Mouse (Mus musculus) heart, adult 18-20 months (tissue): ENCODE data around the gene Prex1. TPM values are rescaled to one million over a fixed set of nuclear protein-coding genes. Genes with fewer than 3 reads are reported as not detected.

Experiments used
- DNase-seq, 2 experiments: peaks; one replicate each; pipeline ENCODE4 v3.0.0; 2021 to 2022; ENCODE audit warnings: mixed read lengths in 1 of 2
- total RNA-seq, 2 experiments: library from RNA; stranded (reverse); gene quantifications; 2 replicates each; pipeline ENCODE4 v1.2.3; 2021

Prex1 gene
- total RNA-seq, 2 experiments from 2014 or later: 5.1 to 6.8 TPM

DNA sequence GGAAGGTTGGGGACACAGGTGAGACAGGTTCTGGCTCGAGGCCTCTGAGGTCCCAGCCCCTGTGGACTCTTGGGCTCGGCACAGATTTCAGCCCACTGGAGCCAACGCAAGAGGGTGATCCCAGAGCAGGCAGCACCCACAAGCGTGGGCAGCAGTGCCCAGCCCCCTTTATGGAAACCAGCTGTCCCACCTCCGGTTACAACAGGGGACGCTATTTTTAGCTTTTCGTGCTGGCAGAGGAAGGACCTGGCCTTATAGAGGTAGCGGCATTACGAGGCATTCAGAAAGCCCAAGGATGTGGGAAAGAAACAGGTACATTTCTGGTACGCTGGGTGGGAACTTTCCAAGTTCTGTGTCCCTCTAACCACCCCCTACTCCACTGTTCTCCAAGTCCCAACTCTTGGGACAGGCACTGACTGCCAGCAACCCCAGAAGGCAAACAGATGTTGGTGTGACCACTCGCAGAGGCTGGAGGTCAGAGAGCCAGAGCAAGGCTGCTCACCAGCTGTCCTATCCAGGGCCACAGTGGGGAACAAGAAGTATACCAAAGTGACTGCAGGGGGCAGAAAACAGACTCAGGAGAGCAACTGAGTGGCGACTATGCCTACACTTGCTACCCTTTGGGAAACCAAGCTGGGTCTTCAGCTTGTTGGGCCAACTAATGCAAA is 108.3 kb downstream of the Prex1 start:
- peak; percentile 58 to 63 for DNase-seq

DNA sequence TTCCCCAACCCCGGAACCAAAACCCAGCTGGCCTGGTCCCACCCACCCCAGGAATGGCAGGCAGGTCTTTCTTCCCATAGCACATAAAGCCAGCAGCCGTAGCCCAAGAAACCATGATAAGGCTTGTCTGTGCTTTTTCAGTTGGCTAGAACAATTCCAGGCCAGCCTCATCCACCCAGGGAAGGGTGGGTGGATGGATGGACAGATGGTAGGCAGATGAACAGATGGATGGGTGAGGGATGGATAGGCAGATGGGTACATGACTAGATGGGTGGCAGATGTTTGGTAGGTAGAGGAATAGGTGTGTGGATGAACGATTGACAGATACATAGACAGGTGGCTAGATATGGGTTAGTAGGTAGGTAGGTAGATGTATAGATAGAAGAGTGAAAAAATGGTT is 110.7 kb downstream of the Prex1 start:
- no peak for DNase-seq

DNA sequence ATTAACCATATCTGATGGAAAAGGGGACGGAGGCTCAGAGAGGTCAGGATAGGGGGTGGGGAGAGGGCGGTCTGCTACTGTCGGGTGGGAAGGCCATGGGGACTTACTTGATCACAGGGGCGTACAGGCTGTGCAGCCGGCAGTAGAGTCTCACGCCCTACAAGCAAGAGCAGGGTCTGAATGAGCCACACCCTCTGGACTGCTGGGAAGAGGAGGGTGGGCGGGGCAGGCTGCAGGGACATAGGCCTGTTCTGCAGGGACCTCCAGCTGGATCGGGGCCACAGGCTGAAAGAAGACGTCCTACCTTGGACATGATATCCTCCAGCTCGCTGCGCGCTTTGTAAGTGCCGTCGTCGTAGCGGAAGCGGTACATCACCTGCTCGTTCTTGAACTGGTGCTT is 112.2 kb downstream of the Prex1 start:
- no peak for DNase-seq

DNA sequence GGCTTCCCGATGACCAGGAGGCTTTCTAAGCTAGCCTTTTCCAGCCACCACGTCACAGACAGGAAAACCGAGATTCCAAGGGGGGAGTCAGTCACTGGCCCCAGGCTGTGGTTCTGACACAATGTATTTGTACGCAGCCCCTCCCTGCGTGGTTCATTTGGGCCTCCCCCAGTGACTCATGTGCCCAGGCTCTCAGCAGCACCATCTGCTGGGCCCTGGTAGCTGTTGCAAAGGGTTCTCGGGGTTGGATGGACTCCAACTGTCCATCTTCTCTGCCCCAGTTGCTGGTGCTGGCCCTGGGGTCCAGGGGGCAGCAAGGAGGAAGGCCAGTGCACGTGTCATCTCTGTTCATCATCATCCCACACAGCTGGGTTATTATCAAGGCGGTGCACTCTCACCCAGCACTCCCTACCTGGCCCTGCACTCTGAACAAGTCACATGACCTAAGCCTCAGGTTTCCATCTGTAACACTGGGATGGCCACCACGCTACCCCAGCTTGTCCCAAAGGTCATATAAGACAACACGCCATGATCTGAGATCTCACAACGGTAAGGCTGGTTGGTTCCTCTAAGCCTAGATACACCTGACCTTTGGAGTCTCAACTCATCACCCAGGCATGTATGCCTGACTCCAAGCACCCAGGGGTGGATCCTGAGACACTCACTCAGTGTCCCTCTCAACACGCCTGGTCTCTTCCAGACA is 115.0 kb downstream of the Prex1 start:
- DNase-seq: no peak

DNA sequence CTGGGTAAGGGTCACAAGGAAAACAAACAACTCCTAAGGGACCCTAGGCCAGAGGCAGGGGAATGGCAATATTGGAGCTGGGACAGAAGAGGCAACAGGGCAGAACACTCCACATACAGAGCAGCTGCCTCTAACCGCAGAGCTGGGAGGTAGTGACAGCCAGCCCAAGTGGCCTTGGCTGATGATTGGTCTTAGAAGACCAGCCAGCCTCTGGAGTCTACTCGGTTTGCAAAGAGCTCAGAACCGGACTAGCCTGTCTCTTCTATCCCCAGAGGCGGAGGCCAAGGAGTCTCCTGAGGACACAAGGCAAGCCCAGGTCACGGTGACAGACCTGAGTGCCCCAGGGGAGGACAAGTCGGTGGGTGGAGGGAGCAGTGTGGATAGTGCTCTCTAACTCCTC is 115.9 kb downstream of the Prex1 start:
- no peak for DNase-seq

DNA sequence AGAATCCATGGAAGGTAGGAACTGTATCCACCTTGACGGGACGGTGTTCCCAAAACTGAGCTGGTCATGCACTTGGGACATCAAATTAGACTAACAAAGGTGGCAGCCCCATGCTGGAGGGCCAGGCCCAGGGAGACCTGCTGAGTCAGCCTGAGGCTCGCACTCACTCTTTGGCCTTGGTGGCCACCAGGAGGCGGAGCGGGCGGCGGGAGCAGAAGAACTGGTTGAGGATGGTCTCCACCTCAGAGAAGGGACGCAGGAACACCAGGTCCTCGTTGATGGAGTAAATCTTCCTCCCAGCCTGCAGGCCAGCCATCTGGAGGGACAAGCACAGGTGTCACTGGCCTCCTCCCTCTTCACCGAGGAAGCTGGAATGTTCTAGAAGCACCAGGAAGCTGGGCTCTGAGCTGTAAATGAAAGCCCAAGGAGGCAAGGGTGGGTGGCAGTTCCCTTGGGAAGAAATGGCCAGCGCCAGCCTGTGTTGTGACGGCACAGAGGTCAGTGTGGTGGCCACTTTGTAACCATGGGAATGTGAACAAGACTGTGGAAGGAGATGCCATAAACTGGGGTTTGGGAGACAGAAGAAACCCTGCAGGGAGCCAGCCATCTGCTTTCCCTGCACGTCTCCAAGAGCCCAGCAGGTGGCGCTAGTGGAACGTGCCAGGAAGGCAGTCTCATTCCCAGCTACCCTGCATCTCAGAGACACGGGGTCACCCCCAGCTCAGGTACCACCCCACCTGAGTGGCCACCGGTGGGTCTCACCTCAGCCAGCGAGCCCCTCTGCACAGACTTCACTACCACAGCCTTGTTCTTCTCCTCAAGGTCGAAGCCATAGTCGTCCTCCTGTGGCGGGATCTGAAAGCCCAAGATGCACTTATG is 121.4 kb downstream of the Prex1 start:
- peak; percentile 68 to 88 for DNase-seq

DNA sequence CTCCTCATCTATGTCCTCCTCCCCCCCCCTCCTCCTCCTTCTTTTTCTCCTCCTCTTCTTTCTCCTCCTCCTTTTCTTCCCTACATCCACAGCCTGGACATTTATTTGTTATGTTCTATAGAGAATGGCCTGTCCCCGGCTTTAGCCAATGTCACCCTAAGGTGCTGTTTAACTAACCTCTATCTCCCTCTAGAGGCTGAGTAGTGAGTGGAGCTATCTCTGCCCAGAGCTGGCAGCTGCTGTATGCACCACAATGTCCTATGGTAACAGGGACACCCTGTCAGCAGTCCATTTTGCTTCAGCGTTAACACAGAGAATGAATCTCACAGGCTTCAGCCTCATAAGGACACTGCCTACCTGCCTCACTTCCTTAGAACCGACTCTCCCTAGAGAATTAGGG is 129.1 kb downstream of the Prex1 start:
- DNase-seq: peak in 1 of 2 experiments; percentile 36

DNA sequence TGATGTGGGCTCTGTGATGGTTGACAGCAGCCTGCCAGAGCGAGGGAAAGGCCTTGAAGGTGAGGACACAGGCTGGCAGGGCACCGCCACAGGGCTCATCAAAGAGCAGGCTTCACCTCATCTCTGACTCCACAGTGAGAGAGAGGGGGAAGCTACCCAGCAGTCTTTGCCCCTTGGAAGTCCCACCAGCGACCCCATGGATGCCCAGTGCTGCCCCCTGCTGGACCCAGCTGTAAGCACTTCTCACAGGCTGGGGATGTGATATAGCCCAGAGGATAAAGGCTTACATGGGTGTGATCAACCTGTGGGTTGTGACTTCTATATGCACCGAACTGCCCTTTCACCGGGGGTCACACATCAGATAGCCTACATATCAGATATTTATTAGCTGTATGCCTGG is 130.3 kb downstream of the Prex1 start:
- DNase-seq: no peak

DNA sequence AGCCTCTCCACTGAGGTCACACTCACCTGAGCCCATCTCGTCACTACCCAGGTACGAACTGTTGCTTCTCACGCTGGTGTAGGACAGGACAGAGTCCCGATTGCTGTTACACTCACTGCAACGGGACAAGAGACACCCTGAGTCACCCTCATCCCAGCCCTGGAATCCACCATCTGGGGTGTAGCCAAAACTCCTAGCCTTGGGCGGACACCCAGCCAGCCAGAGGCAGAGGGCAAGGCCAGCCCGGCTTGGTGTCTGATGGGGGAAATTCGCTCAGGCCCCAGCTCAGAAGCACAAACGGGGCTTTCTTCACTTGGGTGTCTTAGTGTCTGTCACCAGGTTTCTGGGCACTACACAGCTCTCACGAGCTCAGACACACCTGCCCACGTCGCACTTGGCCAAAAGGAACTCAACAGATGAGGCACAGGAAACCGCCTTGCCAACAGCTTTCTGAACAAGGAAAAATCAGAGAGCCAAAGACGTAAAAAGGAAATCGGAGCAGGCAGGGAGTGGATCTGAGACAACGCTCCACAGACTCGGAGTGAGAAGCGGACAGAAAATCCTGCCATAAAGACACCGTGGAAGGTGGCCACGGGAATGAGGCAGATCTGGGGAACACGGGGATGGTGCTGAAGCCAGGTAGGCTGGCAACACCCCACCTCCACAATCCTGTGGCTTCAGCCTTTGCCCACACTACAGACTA is 131.6 kb downstream of the Prex1 start:
- DNase-seq: no peak

DNA sequence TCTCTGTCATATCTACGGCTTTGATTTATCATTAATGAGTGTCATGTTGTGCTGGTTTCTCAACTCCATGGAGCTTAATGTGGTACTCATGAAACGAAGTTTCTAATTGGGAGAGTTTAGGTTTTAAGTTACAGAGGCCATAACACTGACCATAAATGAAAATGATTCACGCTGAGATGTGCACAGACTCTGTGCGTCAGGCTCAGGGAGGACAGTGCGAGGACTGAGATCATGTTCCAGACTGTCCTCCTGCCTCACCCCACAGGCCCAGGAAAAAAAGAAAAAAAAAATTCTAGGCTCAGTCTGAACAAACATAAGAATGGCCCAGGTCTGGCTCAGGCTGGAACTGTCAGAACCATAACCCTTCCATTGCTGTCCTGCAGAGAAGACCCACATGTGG is 133.8 kb downstream of the Prex1 start:
- no peak for DNase-seq

DNA sequence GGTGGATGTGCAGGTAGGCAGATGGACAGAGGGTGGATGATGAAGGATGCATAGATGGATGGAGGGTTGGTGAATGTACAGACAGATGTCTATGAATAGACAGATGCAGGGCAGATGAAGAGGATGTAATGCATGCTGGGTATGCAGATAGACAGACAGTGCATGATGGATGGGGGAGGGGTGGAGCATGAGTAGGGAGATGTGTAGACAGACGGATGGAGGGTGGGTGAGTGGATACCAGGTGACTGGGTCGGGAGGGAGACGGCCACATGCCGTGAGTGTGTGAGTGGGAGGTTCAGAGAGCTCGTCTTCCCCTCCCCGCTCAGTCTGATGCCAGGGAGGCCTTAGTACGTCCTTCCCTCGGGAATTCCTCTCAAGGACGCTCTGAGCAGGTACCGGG is 134.3 kb downstream of the Prex1 start:
- DNase-seq: no peak

DNA sequence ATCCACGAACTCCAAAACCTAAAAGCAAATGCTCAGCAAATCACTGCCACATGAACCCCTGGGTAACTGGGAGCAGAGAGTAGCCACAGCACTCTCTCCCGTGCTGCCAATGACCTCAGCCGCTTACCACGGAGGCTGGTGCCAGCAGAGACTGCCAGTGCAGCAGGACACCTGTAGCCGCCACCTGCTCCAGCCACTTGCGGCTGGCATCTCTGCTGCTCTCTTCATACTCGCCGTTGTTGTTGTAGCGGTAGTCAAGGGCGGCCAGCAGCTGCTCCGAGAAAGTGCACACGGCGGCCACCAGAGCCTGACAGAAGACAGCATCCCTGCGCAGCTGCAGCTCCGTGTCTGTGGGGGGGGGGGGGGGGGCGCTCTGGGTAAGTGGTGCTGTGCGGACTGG is 138.2 kb downstream of the Prex1 start:
- DNase-seq: no peak

DNA sequence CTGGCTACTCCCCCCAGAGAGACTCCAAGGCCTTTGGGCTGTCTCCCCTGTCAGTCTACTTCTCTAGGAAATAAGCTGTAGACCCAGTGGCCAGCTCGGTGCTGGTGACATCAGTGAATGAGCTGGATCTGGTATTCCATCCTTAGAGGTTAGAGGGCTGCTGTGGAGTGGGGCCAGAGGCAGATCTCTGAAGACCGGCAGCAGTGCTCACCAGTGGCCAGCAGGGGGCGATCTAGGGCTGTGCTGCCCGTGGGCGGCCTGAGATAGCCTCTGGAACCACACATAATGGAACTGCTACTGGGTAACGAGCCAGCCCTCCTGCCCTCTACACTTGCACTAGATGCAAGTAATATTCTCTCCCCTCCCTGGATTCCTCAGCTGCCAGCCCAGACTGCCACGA is 138.7 kb downstream of the Prex1 start:
- DNase-seq: peak in 1 of 2 experiments; percentile 72

DNA sequence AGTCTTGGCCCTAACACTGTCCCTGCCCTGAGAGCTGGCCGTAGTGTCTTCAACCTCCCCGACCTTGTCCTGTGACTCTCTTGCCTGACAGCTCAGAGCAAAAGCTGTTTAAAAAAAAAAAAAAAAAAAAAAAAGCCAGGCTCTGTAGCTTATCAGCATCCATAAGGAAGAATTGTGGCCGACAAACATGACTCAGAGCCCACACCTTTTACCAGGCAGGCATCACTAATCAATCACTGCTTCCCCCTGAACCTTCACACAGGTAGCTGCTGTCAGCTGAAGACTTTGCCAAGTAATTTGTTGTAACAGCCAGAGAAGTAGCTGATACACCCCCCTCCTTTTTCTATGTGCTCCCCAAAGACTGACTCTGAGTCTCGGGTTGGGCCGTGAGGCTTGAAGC is 140.0 kb downstream of the Prex1 start:
- no peak for DNase-seq

DNA sequence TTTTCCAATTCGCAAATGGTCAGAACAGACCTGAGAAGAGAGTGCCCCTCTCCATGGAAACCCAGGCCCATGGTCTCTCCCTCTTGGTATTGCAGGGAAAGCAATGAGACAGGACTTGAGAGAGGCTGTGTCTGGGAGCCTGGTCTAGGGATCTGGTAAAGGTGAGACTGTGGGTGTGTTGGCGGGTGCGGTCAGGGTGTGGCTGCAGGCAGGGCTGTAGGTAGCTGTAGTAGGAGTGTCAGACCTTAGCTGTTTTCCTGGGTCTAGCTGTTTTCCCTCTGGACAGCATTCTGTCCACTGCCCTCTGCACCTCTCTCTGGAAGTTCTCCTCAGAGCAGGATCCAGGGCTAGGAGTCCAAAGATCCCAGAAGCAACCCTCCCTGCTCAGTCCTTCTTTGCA is 141.3 kb downstream of the Prex1 start:
- no peak for DNase-seq

DNA sequence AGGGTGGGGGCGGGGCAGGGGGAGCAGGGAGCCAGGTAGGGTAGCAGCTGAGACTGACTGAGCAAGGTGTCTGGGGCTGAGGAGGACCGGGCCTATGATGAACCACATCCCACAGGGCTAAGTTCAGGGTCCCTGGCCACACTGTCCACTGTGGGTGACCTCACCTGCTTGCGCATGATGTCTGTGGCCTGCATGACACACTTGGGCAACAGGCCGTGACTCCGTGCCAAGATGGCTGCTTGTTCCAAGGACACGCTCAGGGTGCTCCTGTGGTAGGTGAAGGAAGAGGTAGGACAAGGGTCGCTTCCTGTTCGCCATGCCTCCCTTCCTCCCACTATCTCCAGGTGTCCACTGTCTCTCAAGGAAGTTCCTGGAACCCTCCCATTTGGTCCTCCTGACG is 144.4 kb downstream of the Prex1 start:
- no peak for DNase-seq

DNA sequence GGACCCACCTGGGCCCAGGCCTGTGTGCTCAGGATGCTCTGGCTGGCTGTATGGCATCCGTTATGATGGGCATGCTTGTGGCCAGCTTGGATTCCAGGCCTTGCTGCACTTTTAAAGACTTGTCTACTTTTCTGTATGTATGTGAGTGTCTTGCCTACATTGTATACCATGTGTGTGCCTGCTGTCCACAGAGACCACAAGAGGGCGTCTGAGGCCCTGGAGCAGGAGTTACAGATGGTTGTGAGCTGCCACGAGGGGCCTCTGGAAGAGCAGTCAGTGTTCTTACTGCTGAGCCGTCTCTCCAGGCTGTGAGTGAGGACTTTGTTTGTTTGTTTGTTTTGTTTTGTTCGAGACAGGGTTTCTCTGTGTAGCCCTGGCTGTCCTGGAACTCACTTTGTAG is 148.1 kb downstream of the Prex1 start:
- no peak for DNase-seq

DNA sequence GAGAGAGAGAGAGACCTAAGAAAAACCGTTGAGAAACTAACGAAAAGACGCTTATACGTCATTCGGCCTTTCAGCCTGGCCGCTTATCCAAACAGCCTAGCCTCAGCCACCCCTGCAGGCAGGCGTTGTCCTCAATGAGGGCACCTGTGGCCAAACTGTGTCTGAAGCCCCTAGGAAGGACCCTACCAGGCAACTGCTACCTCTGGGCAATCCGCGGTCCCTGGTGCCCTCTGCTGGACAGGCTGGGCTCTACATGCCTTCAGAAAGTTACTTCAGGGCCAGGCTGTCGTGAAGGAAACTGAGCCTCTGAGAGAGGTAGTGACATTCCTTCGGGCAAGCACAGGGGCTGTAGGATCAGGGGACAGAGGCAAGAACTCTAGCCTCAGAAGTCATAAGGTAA is 149.2 kb downstream of the Prex1 start:
- DNase-seq: peak; percentile 48 to 87

DNA sequence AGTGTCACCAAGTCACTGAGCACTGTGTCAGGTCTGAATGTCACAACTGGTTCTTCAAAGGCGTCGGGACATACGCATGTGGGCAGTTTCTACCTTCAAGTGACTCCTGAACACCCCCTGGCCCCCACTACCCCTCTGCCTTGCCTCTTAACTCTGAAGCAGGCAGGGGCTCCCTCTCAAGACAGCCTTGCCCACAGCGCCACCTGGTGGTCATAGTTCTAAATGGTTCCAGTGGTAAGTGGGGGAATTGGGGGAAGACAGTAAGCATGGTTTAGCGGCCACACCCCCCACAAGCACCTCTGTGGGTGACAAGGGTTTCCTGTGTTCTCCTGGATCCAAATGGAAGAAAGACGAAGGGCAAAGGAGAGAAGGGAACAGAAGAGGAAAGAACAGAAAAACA is 149.7 kb downstream of the Prex1 start:
- peak; percentile 80 to 97 for DNase-seq

DNA sequence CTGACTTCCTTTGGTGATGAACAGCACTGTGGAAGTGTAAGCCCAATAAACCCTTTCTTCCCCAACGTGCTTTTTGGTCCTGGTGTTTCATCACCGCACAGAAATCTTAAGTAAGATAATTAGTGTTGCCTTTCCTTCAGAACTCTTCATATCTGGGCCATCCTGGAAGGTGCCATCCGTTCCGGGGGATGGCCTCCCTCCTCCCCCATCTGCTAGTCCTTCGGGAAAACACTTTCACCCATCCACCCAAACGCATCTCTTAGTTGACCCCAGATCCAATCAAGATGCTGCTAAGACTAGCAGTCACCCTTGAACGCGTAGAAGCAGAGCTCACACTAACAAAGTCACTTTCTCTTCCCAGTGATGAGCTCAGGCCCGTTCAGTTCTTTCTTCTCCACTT is 150.6 kb downstream of the Prex1 start:
- DNase-seq: no peak

DNA sequence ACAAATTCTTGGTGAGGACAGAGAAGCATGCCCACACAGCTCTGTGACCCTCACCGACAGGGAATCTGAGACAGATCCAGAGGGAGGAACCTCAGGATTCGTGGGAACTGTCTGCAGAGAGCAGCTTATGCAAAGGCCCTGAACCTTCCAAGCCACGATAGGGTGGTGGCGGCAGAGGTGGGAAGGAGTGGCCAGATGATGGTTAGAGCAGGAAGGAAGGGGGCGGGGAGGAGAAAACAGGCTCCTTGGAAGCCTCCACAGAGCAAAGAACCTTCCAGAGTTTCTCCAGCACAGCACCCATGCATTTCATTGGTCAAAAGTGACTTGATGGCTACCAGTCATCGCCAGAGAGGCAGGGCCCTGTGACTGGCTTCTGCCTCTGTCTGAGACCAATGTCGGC is 151.9 kb downstream of the Prex1 start:
- DNase-seq: no peak

DNA sequence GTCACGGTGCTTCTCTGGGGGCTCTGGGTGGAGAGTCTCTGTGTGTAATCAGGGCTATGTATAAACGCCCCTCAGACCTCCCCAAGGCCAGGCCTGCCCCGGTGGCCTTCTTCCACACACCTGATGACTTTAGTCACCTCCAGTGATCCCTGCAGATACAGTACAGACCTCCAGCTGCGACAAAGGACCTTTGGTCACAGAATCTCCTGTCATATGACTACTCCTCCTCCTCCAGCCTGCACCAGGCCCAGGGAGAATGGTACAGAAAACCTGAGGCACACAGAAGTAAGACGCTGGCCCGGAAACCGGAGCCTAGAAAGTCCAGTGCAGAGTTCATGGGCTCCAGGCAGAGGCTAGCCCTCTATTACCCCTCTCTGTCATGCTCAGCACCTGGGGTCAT is 152.8 kb downstream of the Prex1 start:
- no peak for DNase-seq

DNA sequence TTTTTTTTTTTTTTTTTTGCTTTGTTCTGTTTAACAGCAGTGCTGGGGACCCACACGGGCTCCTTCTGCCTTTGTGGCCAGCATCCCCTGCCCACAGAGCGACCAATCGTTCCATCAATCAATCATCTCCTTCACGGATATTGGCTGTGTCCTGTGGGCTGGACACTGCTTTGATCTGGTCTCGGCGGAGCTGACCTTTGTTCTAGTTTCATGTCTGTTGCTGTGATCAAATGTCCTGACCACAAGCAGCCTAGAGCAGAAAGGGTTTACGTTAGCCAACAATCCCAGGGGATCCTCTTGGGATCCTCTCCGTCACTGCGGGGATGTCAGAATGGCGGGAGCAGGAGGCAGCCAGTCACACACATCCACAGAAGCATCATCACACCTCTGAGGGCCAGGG is 154.1 kb downstream of the Prex1 start:
- no peak for DNase-seq
